Mouse (Mus musculus): ENCODE data around the gene Rrp12.
"Not testable (repeated sequence)": the region's sequence is repeated elsewhere in the genome, so short reads cannot be mapped to it uniquely, and the experiment has no call there.

Rrp12 gene

DNA sequence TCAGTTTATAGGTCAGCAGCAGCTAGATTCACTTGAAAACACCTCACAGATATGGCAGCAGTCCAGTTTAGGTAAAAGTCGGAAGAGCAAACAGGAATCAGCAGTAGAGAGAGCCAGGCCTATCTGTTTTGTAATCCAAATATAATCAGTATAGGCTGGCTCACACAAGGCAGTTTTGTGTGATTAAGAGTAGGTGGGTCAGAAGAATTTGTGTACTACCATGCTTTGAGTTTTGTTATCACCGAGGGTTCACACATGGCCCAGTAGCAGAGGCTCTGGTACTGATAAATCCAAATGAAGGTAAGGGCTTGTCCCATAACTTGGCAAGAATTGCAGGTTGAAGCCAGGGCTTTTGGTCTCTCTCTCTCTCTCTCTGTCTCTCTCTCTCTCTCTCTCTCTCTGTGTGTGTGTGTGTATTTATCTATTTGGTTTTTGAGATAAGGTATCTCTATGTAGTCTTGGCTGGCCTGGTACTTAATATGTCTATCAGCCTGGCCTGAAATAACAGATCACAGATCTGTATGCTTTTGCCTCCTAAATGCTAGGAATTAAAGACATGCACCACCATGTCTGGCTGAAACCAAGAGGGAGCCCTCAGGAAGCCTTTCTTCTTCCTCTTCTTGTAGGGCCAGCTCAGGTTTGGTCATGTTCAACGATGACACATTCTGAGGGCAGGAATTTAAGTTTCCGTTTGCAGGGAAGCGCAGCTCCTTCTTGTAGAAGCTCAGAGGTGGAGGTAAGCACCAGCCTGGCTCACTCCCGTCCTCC is 10.5 kb upstream of the Rrp12 start:
- no peak for DNase-seq (ENCODE audit: low spot score)

DNA sequence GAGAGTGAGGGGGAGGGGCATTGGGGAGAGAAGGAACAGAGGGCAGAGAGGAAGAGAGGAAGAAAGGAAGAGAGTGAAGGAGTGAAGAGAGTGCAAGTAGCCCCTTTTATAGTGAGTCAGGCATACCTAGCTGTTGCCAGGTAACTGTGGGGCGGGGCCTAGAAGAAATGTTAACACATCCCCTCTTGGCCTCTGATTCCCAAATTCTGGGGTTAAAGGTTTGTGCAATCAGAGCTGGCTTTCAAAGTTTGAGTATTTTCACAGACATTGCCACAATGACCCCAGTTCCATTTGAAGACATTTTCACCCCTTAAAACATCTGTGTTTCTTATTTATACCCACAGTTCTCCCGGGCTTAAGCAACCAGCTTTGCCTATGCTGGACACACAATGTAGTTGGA is 9.3 kb upstream of the Rrp12 start:
- DNase-seq (ENCODE audit: low spot score) = no peak

DNA sequence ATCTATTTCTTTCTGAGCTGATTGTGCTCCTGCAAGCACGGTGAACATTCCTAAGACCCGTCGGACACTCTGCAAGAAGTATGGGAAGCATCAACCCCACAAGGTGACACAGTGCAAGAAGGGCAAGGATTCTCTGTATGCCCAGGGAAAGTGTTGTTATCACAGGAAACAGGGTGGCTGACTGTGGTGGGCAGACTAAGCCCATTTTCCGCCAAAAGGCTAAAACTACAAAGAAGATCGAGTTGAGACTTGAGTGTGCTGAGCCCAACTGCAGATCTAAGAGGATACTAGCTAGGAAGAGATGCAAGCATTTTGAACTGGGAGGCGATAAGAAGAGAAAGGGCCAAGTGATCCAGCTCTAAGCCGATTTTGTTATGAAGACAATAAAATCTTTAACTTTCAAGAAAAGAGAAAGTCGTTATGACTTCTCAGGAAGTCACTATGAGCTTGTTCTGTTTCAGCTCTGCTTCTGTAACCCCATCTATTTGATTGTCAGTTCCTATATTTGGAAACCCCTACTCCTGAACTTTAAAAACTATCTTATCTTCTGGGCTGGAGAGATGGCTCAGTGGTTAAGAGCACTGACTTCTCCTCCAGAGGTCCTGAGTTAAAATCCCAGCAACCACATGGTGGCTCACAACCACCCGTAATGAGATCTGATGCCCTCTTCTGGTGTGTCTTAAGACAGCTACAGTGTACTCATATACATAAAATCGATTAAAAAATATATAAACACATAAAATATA is 7.0 kb upstream of the Rrp12 start:
- DNase-seq (ENCODE audit: low spot score) = no peak

DNA sequence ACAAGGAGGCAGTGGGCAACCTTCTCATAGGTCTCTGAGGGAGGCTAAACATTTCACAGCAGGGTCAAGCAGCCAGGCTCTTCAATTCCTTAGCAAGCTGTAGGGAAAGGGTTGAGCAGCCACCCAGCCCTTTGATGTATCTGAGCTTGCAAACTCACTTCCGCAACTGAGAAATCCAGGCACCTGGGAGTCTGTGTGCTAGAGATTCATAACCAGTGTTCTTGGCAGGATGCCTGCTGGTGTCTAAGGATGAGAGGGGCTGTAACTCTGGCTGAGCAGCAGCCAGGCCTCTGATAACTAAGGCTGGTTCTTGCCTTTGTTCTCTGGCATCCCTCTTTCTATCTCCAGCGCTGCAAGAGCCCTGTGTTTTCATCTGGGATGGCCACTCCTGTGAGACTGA is 5.7 kb upstream of the Rrp12 start:
- no peak for DNase-seq (ENCODE audit: low spot score)

DNA sequence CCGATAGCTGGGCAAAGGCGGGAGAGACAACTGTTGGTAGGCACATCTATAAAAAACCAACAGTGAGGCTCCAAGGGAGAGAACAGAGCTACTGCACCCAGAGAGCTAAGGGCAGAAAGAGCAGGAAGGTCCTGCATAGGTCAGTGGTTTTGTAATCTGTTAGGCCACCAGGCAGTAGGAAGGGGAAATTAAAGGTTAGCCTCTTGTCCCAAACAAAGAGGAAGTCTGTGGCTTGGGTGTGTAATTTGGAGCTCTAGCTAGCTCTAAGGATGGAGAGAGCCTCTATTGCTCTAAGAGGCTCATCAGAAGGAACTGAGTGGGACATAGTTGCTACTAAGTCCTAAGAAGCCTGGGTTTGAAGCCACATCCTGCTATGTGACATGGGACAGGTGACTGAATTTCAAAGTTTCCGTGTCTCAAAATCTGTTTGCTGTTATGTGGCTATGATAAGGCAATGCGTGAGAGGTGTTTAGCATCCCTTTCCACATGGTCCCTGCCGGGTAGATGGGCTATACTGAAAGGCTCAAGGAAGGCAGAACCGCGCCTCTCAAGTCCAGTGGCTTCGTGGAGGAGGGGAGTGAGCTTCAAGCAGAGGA is 4.6 kb upstream of the Rrp12 start:
- no peak for DNase-seq (ENCODE audit: low spot score)

- peak; percentile 77 for DNase-seq (ENCODE audit: low spot score)
Observed at GRCm38 (mm10) chr19:41898860-41899259, 2.9 kb upstream of the Rrp12 start.

- no peak for DNase-seq (ENCODE audit: low spot score)
Observed at GRCm38 (mm10) chr19:41896319-41896711, 342 bp upstream of the Rrp12 start.

DNA sequence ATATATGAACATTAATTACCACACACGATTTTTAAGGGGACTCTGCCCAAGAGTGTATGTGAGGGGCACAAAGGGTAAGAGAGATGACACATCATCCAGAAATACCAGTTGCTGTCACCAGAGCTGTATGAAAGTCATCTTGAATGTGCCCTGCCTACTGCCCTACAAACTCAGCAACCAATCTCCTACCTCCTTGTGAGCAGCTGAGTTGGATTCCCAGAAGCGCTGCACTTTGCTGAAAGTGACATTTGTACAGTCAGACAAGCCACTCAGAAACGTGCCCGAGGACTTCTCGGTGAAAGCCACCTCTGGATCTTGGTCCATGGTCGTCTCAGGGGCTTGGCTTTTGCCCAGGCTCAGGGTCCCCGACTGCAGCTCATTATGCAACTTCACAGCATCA is 1.0 kb downstream of the Rrp12 start:
- DNase-seq (ENCODE audit: low spot score) = no peak

DNA sequence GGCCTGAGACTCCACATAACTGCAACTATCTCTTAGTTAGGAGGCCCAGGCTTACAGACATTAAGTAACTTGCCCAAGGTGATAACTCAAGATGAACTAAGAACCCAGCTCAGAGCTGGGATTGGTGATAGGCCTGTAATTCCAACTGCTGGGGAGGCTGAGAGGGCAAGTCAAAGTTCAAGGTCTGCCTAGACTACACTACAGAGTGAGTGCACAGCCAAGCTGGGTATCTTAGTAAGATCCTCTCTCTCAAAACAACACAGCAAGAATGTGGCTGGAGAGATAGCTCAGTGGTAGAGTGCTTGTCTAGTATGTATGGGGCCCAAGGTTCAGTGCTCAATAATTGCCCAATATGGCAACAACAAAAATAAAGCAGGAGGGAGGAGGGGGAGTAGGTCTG is 7.8 kb downstream of the Rrp12 start:
- no peak for DNase-seq (ENCODE audit: low spot score)

- no peak for DNase-seq (ENCODE audit: low spot score)
Observed at GRCm38 (mm10) chr19:41883882-41884281, 12.1 kb downstream of the Rrp12 start.

DNA sequence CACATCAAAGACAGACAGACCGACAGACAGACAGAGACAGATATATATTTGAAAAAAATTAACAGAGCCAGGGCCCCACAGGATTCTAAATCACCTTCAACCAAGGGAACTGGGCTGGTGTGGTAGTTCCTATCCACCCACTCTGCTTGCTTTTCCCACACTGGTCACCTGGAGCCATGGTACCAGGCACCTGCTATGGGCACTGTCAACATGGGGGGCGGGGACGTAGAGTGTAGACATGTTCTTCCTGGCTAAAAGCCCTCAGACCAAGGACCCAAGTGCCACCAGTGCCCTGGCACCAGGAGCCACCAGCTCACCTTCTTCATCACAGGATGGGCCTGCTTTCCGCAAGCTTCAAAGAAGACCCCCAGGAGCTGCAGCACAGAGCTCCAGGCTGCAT is 14.1 kb downstream of the Rrp12 start:
- DNase-seq (ENCODE audit: low spot score) = no peak

- DNase-seq (ENCODE audit: low spot score) = no peak
Observed at GRCm38 (mm10) chr19:41874356-41874755, 21.6 kb downstream of the Rrp12 start.

DNA sequence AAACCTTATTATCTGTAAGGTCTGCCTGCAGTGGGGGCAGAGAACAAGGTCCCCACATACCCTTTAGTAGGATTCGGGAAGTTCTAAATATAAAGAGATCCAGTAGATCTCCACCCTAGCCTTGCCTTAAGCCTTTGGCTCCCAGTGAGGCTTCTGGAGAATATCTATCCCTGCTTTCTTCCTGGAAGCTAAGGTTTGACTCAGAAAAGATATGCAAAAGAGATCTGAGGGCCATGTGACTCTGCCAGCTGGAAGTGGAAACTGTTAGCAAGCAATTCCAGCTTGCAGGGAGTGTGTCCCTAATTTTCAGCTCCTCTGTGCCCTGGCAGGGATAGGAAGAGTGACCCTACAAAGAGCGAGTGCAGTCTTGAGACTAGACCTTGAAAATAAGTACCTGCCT is 23.7 kb downstream of the Rrp12 start:
- no peak for DNase-seq (ENCODE audit: low spot score)

GRCm38 (mm10) chr19:41869946-41870345 is 26.0 kb downstream of the Rrp12 start:
- not testable (repeated sequence) for DNase-seq (ENCODE audit: low spot score)

DNA sequence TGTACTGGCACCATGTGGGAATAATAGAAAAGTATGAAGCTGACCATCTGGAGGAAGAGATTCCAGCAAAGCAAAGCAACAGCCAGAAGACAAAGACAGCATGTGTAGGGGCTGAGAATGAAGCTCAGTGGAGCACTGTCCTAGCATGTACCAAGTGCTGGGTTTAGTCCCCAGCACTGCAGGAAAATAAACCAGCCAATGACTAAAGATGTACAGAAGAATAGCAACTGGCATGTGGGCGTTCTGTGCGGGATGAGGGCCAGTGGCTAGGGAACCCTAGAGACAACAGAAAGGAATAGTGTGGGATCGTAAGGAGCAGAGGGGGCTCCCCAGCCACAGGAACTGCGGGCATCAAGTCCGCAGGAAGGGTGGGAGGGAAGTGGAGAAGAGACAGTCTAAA is 26.7 kb downstream of the Rrp12 start:
- DNase-seq (ENCODE audit: low spot score) = no peak

- DNase-seq (ENCODE audit: low spot score) = no peak
Observed at GRCm38 (mm10) chr19:41866707-41867106, 29.3 kb downstream of the Rrp12 start.

GRCm38 (mm10) chr19:41857816-41858310 is 38.1 kb downstream of the Rrp12 start:
- DNase-seq (ENCODE audit: low spot score) = peak; percentile 17

DNA sequence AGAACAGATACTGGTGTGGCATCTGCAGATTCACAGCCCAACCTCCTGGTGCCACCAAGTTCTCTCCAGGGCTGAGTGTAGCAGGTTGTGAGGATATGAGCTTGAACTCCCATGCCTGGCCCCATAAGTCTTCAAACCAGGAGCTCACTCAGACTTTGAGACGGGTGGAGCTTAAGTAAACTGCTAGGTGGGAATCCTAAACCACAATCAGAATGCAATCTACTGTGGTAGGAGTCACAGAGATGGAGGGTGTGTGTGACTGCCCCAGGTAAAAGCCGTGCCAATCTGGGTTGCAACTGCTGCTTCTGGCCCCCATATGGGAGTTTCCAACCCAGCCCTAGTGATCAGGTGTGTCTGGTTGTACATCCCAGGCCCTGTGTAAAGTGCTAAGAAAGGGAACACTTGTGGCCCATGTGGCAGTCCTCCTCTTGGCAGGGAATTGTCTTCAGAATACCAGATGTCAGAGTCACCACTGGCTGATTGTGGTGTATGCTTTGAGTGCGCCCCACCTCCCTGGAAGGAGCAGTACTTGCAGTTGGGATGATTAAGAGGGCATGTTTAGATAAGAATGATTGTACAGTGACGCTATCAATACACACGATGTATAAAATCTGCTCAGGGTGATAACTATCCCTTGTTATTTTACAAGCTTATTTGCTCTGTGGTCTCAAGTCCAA is 38.7 kb downstream of the Rrp12 start:
- no peak for DNase-seq (ENCODE audit: low spot score)

DNA sequence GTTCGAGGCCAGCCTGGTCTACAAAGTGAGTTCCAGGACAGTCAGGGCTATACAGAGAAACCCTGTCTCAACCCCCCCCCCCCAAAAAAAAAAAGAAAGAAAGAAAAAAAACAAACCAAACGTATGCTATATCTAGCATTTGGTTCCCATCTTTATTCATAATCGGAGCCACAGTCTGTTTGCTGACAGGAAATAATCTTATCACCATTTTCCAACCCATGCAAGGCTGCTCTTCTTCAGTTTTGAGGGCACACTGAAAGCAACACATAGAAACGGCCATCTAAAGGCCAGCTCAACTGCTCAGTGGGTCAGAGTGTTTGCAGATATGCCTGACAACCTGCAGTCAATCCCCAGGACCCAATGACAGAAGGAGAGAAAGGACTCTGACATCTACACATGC is 43.5 kb downstream of the Rrp12 start:
- DNase-seq (ENCODE audit: low spot score) = no peak

DNA sequence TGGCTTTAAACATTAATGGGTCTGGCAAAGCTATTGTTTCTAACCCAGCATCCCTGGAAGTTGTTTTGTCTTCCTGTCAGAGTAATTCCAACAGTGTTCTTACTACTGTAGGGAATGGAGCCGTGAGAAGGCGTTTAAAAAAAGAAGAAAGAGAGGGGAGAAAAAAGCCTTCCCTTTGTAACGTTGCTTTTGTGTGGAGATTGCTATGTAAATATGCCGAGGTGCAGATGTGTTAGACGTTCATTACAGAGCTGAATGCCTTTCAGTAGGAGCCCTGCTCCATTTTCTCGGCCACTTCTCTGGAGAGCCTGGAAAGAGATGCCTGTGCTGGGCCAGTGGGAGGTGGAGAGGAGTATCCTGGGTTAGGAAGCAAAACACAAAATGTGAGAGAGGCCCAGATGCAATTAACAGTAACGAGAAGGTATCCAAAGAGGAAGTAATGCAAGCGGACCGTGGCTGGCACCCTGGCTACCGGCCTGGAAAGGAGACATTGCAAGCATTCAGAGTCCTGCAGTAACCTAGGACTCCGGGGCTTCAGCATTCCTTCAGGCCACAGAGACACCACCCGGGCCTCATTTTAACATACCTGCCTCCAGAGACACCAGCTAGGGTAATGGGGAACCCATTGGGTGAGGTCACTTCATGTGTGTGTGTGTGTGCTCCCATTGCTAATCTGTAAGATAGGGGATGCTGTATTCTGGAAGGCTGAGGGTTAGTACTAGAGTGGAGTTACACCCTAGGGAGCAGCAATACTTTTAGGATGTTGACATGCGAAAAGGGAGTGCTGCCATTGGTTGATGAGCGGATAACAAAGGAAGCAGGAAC is 45.0 kb downstream of the Rrp12 start:
- DNase-seq (ENCODE audit: low spot score) = peak; percentile 22

GRCm38 (mm10) chr19:41850021-41850718 is 45.8 kb downstream of the Rrp12 start:
- DNase-seq (ENCODE audit: low spot score) = no peak
